Mouse (Mus musculus) frontal cortex, postnatal 36 days (tissue): ENCODE data around the gene Fxyd5.
A peak's percentile ranks its signal among the peaks of the same experiment; 100 is the strongest.

ENCODE experiments used
- DNase-seq, 2 experiments: peaks; one replicate each; pipeline ENCODE4 v3.0.0; 2022; ENCODE audit warnings: low spot score in 2 of 2

Fxyd5 gene

DNA sequence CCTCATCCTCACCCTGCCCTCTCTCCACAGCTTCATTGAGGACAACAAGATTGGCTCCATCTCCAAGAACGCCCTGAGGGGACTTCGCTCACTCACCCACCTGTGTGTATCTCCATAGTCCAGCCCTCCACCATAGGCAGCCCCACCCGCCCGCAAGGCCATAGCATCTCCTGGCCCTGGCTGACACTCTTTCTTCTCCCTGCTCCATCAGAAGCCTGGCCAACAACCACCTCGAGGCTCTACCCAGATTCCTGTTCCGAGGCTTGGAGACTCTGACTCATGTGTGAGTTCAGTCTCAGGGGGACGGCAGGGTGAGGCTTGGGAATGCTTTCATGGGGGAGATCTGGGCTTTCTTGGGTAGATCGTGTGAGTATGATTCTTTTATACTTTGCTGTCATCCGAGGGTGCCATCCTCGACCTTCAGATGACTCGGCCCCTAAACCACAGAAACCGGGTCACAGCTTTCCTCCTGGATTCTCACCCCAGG lies 20.8 kb upstream of the Fxyd5 start:
- DNase-seq, result no peak

DNA sequence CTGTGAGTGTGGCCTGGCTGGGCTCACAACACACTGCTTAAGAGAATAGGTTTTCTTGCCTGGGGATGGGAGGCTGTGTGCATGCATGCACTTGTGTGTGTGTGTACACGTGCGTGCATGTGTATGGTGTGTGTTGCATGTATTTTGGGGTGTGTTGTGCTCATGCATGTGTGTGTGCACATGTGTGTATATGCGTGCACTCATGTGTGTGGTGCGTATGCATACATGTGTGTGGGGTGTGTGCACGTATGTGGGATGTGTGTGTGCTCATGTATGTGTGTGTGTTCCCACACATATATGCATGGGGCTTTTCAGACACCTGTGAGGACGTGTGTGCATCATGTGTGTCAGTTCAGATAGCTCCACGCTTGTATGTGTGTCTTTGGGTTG lies 18.3 kb upstream of the Fxyd5 start:
- DNase-seq, result no peak

DNA sequence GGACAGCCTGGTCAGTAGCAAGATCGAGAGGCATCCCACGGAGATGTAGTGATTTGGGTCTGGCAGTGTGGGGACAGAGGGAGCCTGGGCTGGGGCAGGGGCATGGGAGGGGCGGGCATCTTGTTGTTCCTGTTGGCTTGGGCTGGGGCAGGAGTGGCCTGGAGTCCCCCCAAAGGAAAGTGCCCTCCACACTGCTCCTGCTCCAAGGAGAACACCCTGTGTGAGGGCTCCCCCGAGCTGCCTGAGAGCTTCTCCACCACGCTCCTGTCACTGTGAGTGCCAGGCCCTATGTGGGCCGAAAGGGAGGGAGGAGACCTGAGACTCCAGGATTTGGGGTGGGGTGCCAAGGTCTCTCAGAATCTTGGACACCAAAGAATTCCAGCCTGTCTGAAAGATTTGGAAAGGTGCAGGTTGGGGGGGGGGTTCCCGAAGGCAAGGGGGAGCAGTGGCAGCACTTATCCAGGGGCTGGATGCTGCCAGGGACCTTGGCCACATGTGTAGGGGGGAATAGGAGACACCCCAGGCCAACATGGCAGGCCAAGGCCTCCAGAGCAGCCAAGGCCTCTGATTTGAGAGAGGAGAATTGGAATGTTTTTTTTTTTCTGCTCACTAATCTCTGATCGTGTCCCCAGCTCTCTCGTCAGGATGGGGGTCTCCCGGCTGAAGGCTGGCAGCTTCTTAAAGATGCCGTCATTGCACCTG lies 17.8 kb upstream of the Fxyd5 start:
- no peak for DNase-seq

DNA sequence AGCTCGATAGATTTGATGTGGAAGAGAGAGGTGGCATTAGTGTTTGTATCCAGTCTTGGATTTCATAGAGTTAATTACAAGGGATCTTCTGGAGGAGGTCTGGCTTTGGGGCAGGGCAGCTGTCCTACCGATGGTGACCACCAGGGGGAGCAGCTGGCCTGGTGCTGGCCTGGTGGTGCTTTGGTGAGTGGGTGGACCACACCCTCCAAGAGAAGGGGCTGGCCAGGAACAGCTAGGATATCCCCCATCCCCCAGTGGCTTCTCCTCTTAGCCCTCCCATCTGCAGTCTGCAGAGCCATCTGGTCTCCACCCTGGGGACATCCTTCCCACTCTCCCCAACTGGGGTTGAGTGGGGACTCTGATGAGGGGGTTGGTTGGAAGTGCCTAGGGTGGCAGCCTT lies 16.8 kb upstream of the Fxyd5 start, which contains the start of gene Lgi4:
TSS of gene Lgi4 (plus strand) at position 235 of the 400 bp plus-strand sequence.
- DNase-seq, result peak; percentile 84 to 87

DNA sequence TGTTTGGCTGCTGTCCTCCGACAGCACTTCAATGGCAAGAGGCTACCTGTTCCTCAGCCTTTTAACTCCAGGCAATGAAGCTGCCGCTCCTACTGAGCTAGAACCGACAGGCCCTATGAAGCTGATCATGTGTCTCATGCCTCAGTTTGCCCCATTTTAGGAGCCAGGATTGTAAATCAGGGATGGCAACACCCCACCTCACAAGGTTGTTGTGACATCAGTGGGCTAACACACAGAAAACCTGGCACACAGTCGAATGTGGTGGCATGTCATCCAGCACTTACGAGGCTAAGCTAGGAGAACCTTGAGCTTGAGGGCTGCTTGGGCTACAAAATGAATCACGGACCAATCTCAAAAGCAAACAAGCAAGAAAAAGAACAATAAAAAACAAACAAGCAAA lies 15.9 kb upstream of the Fxyd5 start:
- DNase-seq, result no peak

DNA sequence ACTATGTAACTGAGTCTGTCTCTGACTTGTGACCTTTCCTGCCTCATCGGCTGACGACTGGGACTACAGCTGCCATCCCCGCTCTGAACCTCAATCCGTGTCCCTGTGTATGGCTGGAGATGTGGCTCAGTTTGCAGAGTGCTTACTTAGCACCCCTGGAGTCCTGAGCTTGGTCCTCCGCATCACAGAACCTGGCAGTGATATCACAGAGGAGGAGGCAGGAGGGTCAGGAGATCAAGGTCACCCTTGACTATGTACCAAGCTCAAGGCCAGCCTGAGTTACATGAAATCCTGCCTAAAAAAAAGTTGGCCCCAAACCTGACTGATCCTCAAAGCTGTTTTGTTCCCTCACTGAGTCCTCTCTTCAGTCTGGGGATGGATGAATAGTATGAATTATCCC lies 15.4 kb upstream of the Fxyd5 start:
- DNase-seq, result no peak

DNA sequence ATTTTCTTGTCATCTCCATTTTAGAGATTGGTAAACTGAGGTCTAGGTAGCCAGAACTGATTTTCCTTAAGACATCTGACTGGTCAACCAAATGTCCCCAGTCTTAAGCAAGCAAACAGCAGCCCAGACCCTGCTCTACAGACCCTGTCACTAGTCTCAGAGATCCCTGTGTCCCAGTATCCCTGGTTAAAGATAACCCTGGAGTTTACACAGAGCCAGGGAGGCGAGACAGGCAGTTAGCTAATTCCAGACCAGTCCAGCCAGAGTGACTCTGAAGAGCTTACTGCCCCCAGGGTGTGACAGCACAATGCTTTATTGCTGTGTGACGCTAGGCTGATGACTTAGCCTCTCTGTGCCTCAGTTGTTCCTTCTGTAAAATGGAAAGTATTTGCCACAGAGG lies 14.8 kb upstream of the Fxyd5 start, which contains the start of gene Fxyd1:
TSS of gene Fxyd1 (minus strand) at position 129 of the 400 bp plus-strand sequence.
- no peak for DNase-seq

DNA sequence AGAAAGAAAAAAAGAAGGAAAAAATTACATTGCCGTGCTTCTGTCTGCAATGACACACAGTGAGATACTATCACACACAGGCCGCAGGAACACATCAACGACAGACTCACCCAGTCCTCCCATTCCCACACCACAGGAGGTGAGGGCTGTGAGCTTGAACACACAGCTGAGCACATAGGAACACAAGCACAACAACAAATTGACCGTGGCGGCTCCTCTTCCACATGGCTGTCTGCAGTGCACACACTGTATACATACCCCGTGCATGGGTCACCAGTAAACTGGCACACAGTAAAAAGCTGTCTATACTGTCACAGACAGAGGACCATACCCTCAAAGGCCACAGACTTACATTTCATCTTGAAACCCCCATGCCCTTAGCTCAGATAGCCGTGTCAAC lies 14.2 kb upstream of the Fxyd5 start:
- DNase-seq, result no peak

DNA sequence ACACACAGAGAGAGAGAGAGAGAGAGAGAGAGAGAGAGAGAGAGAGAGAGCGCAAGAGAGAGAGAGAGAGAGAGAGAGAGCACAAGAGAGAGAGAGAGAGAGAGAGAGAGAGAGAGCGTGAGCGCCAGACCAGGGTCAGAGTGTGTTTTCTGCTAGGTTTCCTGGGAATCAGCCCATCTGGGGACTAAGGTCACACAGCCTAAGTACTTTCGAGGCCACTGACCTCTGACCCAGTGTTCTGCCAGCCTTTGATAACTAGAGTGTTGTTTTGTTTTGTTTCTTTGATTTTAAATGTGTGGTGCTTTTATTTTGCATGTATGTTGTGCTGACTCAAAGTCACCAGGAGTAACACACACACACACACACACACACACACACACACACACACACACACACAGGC lies 13.6 kb upstream of the Fxyd5 start:
- DNase-seq, result no peak

DNA sequence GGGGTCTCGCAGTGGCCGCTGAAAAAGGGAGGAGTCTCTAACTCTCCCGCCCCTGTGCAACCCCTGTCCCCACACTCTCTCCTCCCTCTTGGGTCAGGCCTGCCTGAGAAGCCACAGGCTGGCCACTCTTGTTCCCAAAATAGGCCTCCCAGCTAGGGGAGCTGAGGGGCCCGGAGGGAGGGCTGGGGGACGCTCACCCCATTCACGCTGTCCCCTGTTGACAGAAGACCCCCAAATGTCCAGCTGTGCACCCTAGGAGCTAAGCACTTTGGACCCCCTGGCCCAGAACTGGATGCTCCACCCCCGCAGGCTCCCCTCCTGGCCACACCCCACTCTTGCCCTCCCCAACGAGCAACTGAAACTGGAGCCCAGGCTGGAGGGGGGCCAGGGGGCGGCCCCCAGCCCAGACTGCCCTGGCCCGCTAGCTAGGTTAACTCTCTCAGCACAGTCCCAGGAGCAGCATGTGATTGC lies 13.1 kb upstream of the Fxyd5 start:
- DNase-seq, result no peak

DNA sequence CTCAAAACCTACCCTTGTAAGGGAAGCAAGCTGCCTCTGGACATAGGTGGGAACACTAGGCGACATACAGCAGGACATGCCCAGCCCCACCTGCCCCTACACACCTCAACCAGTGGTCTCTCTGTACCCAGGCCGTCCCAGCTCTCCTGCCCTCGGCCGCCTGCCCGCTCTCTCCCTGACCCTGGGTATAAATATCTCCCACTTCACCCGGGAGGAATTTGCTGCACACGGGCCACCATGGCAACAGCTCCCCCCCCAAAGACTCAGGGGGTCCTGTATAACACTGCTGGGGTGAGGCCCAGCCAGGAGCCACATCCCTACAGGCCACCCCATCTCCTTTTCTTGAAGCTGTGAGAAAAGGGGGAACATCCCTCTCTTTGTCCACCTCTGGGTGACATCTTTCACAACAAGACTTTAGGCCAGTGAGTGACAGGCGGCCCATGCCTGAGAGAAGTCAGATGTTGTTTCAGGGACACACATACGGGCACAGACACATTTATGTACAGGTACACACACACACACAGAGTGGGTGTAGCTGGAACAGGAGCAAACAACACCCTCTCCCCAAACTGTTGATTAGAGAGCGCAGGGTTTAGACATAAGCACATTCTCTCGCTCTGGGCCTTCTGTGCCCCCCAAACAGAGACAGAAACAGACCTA lies 12.5 kb upstream of the Fxyd5 start:
- no peak for DNase-seq

DNA sequence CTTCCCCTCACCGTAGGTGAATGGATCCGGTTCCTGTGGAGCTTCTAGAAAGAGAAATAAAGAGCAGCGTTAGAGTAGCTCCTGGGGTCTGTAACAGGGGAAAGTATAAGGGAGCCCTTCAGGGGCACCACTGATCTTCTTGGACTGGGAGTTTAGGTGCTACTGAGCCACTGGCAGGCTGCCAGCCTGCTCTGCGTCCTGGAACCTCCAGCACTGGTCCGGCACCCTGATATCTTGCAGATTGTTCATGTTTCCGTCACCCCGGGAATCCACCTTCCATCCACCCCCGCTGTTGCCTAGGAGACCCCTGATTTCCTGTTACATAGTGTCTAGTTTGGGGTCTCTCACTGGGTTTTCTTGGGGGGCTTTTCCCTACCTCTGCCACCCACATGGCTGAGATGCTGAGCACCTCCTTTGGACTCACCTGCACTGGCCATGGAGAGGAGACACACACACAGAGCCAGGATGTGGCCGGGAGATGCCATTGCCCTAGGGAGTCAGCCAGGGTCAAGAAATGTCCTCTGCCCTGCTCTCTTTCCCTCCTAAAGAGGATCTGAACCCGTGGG lies 11.7 kb upstream of the Fxyd5 start:
- DNase-seq, result no peak

DNA sequence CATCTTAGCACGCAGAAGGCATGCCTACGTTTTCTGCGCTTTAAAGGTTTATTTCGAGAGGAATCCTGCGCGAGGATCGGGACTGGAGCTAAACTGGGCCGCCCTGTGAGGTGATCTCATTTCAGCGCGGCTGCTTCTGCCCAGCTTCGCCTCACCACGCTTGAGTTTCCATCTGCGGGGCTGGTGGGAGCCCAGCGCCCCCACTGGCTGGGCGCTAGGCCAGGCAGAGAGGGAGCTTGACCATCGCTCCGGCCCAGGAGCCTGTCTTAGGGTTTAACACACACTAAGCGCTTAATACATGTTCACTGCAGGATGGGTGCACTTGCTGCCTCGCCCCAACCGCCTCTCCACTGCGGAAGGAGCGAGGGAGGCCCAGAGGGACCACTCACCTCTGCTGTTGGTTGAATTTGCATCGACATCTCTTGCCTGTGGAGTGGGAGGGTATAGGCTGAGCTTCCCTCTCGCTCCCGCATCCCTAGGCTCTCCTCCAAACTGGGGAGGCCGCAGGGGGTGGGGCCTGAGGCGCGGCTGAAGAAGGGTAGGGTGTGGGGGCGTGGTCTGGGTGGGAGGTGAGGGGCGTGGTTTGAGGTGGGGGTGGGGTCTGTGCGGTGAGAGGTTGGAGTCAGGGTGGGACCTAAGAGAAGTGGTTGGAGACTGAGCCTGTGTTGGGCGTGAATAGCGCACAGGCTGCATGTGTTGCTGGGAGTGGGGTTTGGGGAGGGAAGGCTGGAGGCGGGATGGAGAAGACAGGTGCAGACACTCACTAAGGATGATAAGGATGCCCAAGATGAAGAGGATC lies 10.6 kb upstream of the Fxyd5 start:
- DNase-seq, result peak; percentile 74 to 85

DNA sequence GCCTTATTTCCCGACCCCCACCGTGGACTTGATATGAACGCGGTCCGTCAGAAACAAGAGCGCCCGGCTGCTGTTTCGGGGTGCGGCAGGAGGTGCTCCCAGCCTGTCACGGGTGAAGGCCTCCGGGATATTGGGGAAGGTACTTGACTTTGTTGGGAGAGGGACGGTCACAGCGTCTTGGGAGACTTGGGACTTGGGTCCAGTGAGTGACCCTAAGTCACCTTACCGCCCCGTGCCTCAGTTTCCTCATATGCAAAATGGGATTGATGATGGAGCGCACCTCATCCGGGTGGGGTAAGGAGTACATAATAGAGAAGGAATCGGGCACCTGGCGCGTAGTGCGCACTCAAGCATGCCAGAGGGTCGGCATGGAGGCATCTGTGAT lies 10.0 kb upstream of the Fxyd5 start:
- DNase-seq, result no peak

DNA sequence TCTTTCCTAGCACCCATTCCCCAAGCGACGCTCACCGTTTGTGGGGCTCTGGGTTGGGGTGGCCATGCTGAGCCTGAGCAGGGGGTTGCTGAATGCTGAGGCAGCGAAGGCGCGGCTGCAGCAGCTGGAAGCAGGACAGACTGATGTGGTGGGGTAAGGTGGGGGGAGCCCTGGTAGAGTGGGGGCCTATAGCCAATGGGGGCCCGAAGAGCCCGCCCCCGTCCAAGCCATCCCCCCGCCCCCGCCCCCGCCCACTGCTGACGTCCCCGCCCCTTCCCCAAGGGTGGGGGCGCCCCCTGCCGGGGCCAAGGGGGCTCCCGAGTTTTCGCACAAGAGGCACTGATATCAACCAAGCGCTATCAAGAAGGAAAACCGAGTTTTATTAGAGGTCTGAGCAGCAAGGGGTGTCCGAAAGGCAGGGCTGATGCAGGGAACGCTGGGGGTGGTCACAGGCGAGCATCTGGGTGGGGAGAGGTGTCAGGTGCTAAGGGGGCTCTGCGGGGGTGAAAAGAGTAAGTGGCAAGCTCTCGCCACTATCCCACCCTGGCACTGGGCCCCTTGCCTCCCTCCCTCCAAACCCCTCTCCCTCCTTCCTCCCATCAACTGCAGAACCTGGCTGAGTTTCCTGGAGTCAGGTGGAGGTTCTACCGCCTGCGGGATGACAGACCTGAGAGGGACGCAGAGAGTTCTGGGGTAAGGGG lies 9.2 kb upstream of the Fxyd5 start, which contains the start of gene Fxyd7:
TSS of gene Fxyd7 (minus strand) at position 147 of the 701 bp plus-strand sequence.
- DNase-seq, result no peak

DNA sequence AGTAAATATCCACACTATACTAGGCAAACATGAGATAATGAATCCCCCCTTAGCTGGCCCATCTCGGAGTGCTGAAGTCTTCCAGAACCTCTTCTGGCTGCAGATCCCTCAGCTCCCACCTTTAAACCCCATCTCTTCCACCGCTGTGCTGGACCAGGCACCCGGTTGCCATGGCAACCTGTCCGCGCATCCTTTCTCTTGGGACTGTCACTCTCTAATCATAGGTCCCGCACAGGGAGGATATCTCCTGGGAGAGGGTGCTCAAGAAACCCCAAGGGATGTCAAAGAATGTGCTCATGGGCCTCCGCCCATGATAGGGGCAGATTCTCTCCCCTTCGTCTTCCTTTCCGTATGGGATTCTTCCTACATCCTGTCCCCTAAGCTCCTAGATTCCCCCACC lies 8.6 kb upstream of the Fxyd5 start:
- DNase-seq, result peak; percentile 62 to 74

DNA sequence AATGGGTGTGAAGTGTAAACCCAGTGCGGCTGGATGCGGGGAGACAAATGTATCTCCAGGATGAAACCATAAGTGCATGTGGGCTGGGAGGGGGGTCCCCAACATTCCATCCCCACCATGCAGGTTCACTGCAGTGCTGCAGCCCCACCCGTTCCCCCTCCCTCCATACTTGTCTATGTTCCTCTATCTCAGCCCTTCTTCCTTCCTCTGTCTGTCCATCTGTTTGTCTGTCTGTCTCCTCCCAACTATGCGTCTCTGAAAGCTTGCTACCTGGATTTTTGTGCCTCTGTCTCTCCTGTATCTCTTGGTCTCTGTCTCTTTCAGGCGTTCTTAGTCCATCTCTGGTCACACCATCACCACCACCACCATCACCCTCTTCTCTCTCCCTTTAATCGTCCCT lies 8.2 kb upstream of the Fxyd5 start:
- DNase-seq, result peak in 1 of 2 experiments; percentile 20

DNA sequence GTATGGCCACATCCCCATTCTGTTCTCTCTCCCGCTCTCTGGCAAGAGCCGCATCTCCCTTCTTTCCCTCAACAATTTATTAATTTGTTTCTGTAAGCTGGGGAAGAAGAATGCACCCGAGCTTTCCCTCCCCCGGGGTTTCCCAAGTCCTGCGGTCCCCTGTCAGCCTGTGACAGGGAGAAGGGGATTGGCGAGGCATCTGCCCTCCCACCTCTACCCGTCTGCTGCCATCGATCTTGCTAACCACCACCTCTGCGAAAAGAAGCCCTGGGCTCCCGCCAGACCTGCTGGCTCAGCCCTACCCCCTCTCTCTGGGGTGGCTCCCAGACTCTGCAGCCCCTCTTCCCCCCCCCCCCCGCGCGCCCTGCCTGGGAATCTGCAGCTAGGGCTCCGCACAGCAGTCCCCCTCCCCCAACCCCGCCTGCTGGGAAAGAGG lies 7.6 kb upstream of the Fxyd5 start:
- DNase-seq, result peak; percentile 66 to 70

DNA sequence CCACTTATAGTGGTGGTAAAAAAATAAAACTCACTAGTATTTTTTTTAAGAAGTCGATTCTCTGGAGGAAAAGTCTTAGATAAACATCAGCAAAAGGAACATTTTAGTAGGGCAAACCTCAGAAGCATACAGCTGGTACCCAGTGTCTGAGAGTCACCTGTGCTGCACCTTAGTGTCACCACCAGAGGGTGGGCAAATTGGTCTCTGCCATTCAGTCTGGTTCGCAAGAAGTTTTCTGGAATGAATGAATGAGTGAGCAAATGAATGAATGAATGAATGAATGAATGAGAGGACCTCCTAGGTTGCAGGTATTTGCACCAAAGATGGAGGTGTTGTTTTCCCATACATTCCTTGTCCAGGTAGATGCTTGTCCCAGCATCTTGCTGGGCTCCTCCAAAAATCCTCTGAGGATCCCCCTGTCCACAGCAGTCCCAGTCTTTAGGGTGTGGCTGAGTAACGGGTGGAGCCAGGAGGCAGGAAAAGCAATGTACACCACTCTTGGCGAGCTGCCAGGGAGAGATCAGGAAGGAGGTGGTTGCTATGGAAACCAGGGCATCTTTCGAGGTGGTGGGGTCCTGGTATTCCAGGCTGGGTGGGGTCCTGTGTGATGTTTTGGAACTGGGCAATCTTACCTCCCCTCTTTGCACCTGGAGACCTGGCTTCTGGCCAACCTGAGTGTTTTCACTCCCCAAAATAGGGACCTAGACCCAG lies 7.0 kb upstream of the Fxyd5 start:
- DNase-seq, result peak; percentile 54 to 62

DNA sequence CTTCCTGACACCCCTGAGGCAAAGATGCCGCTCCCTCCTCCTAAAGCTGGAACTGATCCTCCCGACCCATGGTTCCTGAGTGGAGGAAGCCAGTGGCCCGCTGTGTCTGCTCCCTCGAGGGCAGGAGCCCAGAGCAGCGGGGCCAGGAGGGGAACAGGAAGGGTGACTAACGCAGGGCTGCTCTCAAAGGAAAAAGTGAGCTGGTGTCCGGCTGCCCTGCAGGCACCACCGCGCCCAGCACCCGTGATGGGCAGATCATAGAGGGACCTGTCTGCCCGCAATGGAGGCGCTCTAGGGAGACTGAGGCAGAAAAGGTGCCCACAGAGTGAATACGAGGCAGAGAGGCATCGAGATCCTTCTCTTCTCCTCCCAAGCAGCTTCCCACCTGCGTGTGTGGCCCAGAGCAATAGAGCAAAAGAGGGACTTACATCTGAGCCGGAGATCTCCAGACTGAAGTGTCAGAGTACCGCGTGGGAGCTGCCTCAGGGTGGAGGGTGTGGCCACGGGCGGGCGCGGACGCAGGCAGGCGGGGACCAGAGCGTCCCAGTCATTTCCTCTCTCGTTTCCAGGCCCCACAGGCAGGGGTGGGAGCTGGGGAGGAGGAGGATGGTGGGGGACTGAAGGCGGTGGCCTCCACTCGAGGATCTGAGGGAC lies 492 bp downstream of the Fxyd5 start:
- no peak for DNase-seq
